Mouse (Mus musculus): ENCODE measurements at regions not wholly inside any gene's neighbourhood (a gene's known extent, or its start where the extent isn't known, plus 50 kb on each side); places are given as distances from the start of the nearest gene placed in this dataset.

- Histone ChIP-seq H3K4me3 (replicated peaks; ENCODE audit: insufficient read depth, low read depth, low read length) (no peak overlapping the region), H3K27me3 (ENCODE audit: control insufficient read depth, insufficient read depth, low read length) (no peaks in the 10 kb centered on the region), H3K4me1 (ENCODE audit: control insufficient read depth, insufficient read depth, low read length) (no peaks in the 10 kb centered on the region), H3K27ac (ENCODE audit: insufficient read depth, low read length) (no peak overlapping the region)
- peak; percentile 39 to 42 for DNase-seq
- WGBS: 39% methylated on average over 8 of the region's 8 CpGs
- TF ChIP-seq POLR2A (IDR thresholded peaks at IDR 0.05; ENCODE audit: borderline replicate concordance, insufficient read depth, low read length): no peak
- no peak for TF ChIP-seq CTCF (IDR thresholded peaks at IDR 0.05; ENCODE audit: borderline replicate concordance, insufficient read depth, low read depth, low read length)
Observed at GRCm38 (mm10) chr6:108606231-108606630, 54.2 kb upstream of the Bhlhe40 start.

GRCm38 (mm10) chr6:108608308-108608707 lies 52.1 kb upstream of the Bhlhe40 start:
- H3K27ac ChIP-seq (ENCODE audit: insufficient read depth, low read length): no peak overlapping the region
- TF ChIP-seq POLR2A (IDR thresholded peaks at IDR 0.05; ENCODE audit: borderline replicate concordance, insufficient read depth, low read length) (no peak), CTCF (IDR thresholded peaks at IDR 0.05; ENCODE audit: borderline replicate concordance, insufficient read depth, low read depth, low read length) (no peak)
- 80% methylated on average over 7 of the region's 7 CpGs for WGBS
- H3K27me3 ChIP-seq (ENCODE audit: control insufficient read depth, insufficient read depth, low read length): no peaks in the 10 kb centered on the region
- no peak overlapping the region for H3K4me3 ChIP-seq (replicated peaks; ENCODE audit: insufficient read depth, low read depth, low read length)
- DNase-seq: no peak
- no peaks in the 10 kb centered on the region for H3K4me1 ChIP-seq (ENCODE audit: control insufficient read depth, insufficient read depth, low read length)
